Mouse (Mus musculus): Measurements from ENCODE around the gene Chst8. TPM values are rescaled to one million over a fixed set of nuclear protein-coding genes. Genes with fewer than 3 reads are reported as not detected.
A peak's percentile ranks its signal among the peaks of the same experiment; 100 is the strongest.

Chst8 gene
- polyA plus RNA-seq, 1 experiment from 2014 or later, result 9.7 TPM

GRCm38 (mm10) chr7:34685801-34686200 lies 126.7 kb downstream of the Chst8 start:
- no peak overlapping the region for H3K27ac ChIP-seq (ENCODE audit: low read depth, low read length)
- peaks cover 11% of the 10 kb centered on the region; the same call in 1 of the 2 replicates for H3K4me1 ChIP-seq (ENCODE audit: control insufficient read depth, insufficient read depth, low read length)
- H3K36me3 ChIP-seq (ENCODE audit: control insufficient read depth, insufficient read depth, low read length), result no peaks in the 10 kb centered on the region
- WGBS, result 25% methylated on average over 7 of the region's 7 CpGs
- H3K4me2 ChIP-seq (ENCODE audit: low read depth, low read length), result no peak overlapping the region
- no peak overlapping the region for H3K9ac ChIP-seq (replicated peaks; ENCODE audit: low read depth, low read length)
- no peak for ATAC-seq (ENCODE audit: low read depth)
- no peak overlapping the region for H3K4me3 ChIP-seq (ENCODE audit: low read depth, low read length)
- no peaks in the 10 kb centered on the region for H3K27me3 ChIP-seq (ENCODE audit: control insufficient read depth, insufficient read depth, low read length)
- no peaks in the 10 kb centered on the region for H3K9me3 ChIP-seq (ENCODE audit: control insufficient read depth, low read length)

- Histone ChIP-seq H3K9ac (replicated peaks; ENCODE audit: low read depth, low read length) (no peak overlapping the region), H3K9me3 (ENCODE audit: control insufficient read depth, low read length) (no peaks in the 10 kb centered on the region), H3K36me3 (ENCODE audit: control insufficient read depth, insufficient read depth, low read length) (no peaks in the 10 kb centered on the region), H3K4me3 (ENCODE audit: low read depth, low read length) (no peak overlapping the region), H3K4me2 (ENCODE audit: low read depth, low read length) (no peak overlapping the region), H3K27me3 (ENCODE audit: control insufficient read depth, insufficient read depth, low read length) (no peaks in the 10 kb centered on the region), H3K27ac (ENCODE audit: low read depth, low read length) (no peak overlapping the region), H3K4me1 (ENCODE audit: control insufficient read depth, insufficient read depth, low read length) (peaks cover 10% of the 10 kb centered on the region; the same call in 1 of the 2 replicates)
- ATAC-seq (ENCODE audit: low read depth), result no peak
- WGBS, result 64% methylated on average over 4 of the region's 4 CpGs
These were observed 127.3 kb downstream of the Chst8 start for GRCm38 (mm10) chr7:34685176-34685575.

GRCm38 (mm10) chr7:34680771-34681421 lies 131.6 kb downstream of the Chst8 start:
- WGBS, result 48% methylated on average over 15 of the region's 15 CpGs
- ATAC-seq (ENCODE audit: low read depth), result peak; percentile 33; the same call in 1 of the 2 replicates

GRCm38 (mm10) chr7:34679886-34680285 lies 132.6 kb downstream of the Chst8 start:
- H3K9ac ChIP-seq (replicated peaks; ENCODE audit: low read depth, low read length), result no peak overlapping the region
- H3K4me2 ChIP-seq (ENCODE audit: low read depth, low read length), result no peak overlapping the region
- no peak for ATAC-seq (ENCODE audit: low read depth)
- H3K4me3 ChIP-seq (ENCODE audit: low read depth, low read length), result no peak overlapping the region
- H3K27me3 ChIP-seq (ENCODE audit: control insufficient read depth, insufficient read depth, low read length), result peaks cover 10% of the 10 kb centered on the region
- H3K36me3 ChIP-seq (ENCODE audit: control insufficient read depth, insufficient read depth, low read length), result no peaks in the 10 kb centered on the region
- H3K4me1 ChIP-seq (ENCODE audit: control insufficient read depth, insufficient read depth, low read length), result peaks cover 6% of the 10 kb centered on the region; the same call in 1 of the 2 replicates
- 75% methylated on average over 2 of the region's 2 CpGs for WGBS
- no peak overlapping the region for H3K27ac ChIP-seq (ENCODE audit: low read depth, low read length)
- H3K9me3 ChIP-seq (ENCODE audit: control insufficient read depth, low read length), result no peaks in the 10 kb centered on the region

More at GRCm38 (mm10) chr7:34680771-34681421, 131.6 kb downstream of the Chst8 start:
- Histone ChIP-seq H3K36me3 (ENCODE audit: control insufficient read depth, insufficient read depth, low read length) (no peaks in the 10 kb centered on the region), H3K27me3 (ENCODE audit: control insufficient read depth, insufficient read depth, low read length) (peaks cover under 1% of the 10 kb centered on the region; the same call in 1 of the 2 replicates), H3K4me1 (ENCODE audit: control insufficient read depth, insufficient read depth, low read length) (peaks cover 6% of the 10 kb centered on the region; the same call in 1 of the 2 replicates), H3K9me3 (ENCODE audit: control insufficient read depth, low read length) (no peaks in the 10 kb centered on the region), H3K4me3 (ENCODE audit: low read depth, low read length) (no peak overlapping the region), H3K4me2 (ENCODE audit: low read depth, low read length) (no peak overlapping the region), H3K27ac (ENCODE audit: low read depth, low read length) (no peak overlapping the region; the same call in 1 of the 2 replicates), H3K9ac (replicated peaks; ENCODE audit: low read depth, low read length) (no peak overlapping the region; the same call in 1 of the 2 replicates)

GRCm38 (mm10) chr7:34675831-34676514 lies 136.5 kb downstream of the Chst8 start:
- peak overlapping the region; percentile 26 for H3K4me3 ChIP-seq (ENCODE audit: low read depth, low read length)
- 0 out of 2 replicates have a peak, but pooled peaks cover 2% of the 10 kb centered on the region for H3K4me1 ChIP-seq (ENCODE audit: control insufficient read depth, insufficient read depth, low read length)
- H3K36me3 ChIP-seq (ENCODE audit: control insufficient read depth, insufficient read depth, low read length), result no peaks in the 10 kb centered on the region
- H3K27ac ChIP-seq (ENCODE audit: low read depth, low read length), result no peak overlapping the region
- peak; percentile 54; the same call in 1 of the 2 replicates for ATAC-seq (ENCODE audit: low read depth)
- H3K9ac ChIP-seq (replicated peaks; ENCODE audit: low read depth, low read length), result peak overlapping the region; percentile 5; the same call in 1 of the 2 replicates
- H3K27me3 ChIP-seq (ENCODE audit: control insufficient read depth, insufficient read depth, low read length), result peaks cover 17% of the 10 kb centered on the region
- no peaks in the 10 kb centered on the region for H3K9me3 ChIP-seq (ENCODE audit: control insufficient read depth, low read length)
- 8% methylated on average over 33 of the region's 33 CpGs for WGBS
- H3K4me2 ChIP-seq (ENCODE audit: low read depth, low read length), result peak overlapping the region; percentile 42

GRCm38 (mm10) chr7:34675120-34675790 lies 137.3 kb downstream of the Chst8 start:
- Histone ChIP-seq H3K4me3 (ENCODE audit: low read depth, low read length) (peak overlapping the region; percentile 26; the same call in 1 of the 2 replicates), H3K4me2 (ENCODE audit: low read depth, low read length) (peak overlapping the region; percentile 42), H3K9me3 (ENCODE audit: control insufficient read depth, low read length) (no peaks in the 10 kb centered on the region), H3K27ac (ENCODE audit: low read depth, low read length) (no peak overlapping the region), H3K9ac (replicated peaks; ENCODE audit: low read depth, low read length) (no peak overlapping the region), H3K4me1 (ENCODE audit: control insufficient read depth, insufficient read depth, low read length) (no peaks in the 10 kb centered on the region), H3K36me3 (ENCODE audit: control insufficient read depth, insufficient read depth, low read length) (no peaks in the 10 kb centered on the region), H3K27me3 (ENCODE audit: control insufficient read depth, insufficient read depth, low read length) (peaks cover 17% of the 10 kb centered on the region)
- 13% methylated on average over 42 of the region's 42 CpGs for WGBS
- no peak for ATAC-seq (ENCODE audit: low read depth)

- H3K9me3 ChIP-seq (ENCODE audit: control insufficient read depth, low read length), result no peaks in the 10 kb centered on the region
- H3K27ac ChIP-seq (ENCODE audit: low read depth, low read length), result no peak overlapping the region
- no peaks in the 10 kb centered on the region for H3K36me3 ChIP-seq (ENCODE audit: control insufficient read depth, insufficient read depth, low read length)
- H3K4me3 ChIP-seq (ENCODE audit: low read depth, low read length), result no peak overlapping the region
- WGBS, result 76% methylated on average over 4 of the region's 4 CpGs
- no peaks in the 10 kb centered on the region for H3K4me1 ChIP-seq (ENCODE audit: control insufficient read depth, insufficient read depth, low read length)
- no peak for ATAC-seq (ENCODE audit: low read depth)
- H3K4me2 ChIP-seq (ENCODE audit: low read depth, low read length), result no peak overlapping the region
- H3K27me3 ChIP-seq (ENCODE audit: control insufficient read depth, insufficient read depth, low read length), result peaks cover 17% of the 10 kb centered on the region
- no peak overlapping the region for H3K9ac ChIP-seq (replicated peaks; ENCODE audit: low read depth, low read length)
These were observed 139.6 kb downstream of the Chst8 start for GRCm38 (mm10) chr7:34672916-34673315.

- ATAC-seq (ENCODE audit: low read depth), result peak; percentile 65; the same call in 1 of the 2 replicates
- H3K4me3 ChIP-seq (ENCODE audit: low read depth, low read length), result no peak overlapping the region
- H3K9ac ChIP-seq (replicated peaks; ENCODE audit: low read depth, low read length), result no peak overlapping the region
- H3K36me3 ChIP-seq (ENCODE audit: control insufficient read depth, insufficient read depth, low read length), result no peaks in the 10 kb centered on the region
- no peak overlapping the region for H3K27ac ChIP-seq (ENCODE audit: low read depth, low read length)
- no peak overlapping the region for H3K4me2 ChIP-seq (ENCODE audit: low read depth, low read length)
- no peaks in the 10 kb centered on the region for H3K9me3 ChIP-seq (ENCODE audit: control insufficient read depth, low read length)
- H3K4me1 ChIP-seq (ENCODE audit: control insufficient read depth, insufficient read depth, low read length), result no peaks in the 10 kb centered on the region
- 0% methylated on average over 6 of the region's 6 CpGs for WGBS
- peaks cover 17% of the 10 kb centered on the region for H3K27me3 ChIP-seq (ENCODE audit: control insufficient read depth, insufficient read depth, low read length)
These were observed 140.6 kb downstream of the Chst8 start for GRCm38 (mm10) chr7:34671911-34672310.

Data from neural tube, embryonic 14.5 days (tissue).